Mouse (Mus musculus): Measurements from ENCODE around the gene Smc1b. TPM values are rescaled to one million over a fixed set of nuclear protein-coding genes. Genes with fewer than 3 reads are reported as not detected.

The Smc1b gene
- total and polyA plus RNA-seq, 3 experiments: not detected

GRCm38 (mm10) chr15:85022211-85022610, 109.6 kb downstream of the Smc1b start:
- DNase-seq: no peak

- DNase-seq: no peak
Observed at GRCm38 (mm10) chr15:85016951-85017664, 114.7 kb downstream of the Smc1b start, which contains the start of gene Upk3a. TSS of gene Upk3a (plus strand) at chr15:85017141.

GRCm38 (mm10) chr15:85015771-85016170, 116.0 kb downstream of the Smc1b start:
- no peak for DNase-seq

Other genes starting within 250 kb of the Smc1b start
- under 1 TPM; 0.14 to 0.17 TPM for gene Gm29666, start 211.9 kb downstream of the Smc1b start, total RNA-seq (2021)
- gene Gm29666, start 211.9 kb downstream of the Smc1b start, polyA plus RNA-seq (2012; rRNA removed): 0.10 and 0.15 TPM in 2 replicates
- 10 to 100 TPM; 31.8 to 44.1 TPM for gene Nup50, start 208.6 kb downstream of the Smc1b start, total RNA-seq (2021)
- 6.0 and 6.6 TPM in 2 replicates for gene Nup50, start 208.6 kb downstream of the Smc1b start, polyA plus RNA-seq (2012; rRNA removed)
- gene 5031439G07Rik, start 143.4 kb downstream of the Smc1b start, total RNA-seq (2021): 10 to 100 TPM; 24.1 to 41.5 TPM
- gene 5031439G07Rik, start 143.4 kb downstream of the Smc1b start, polyA plus RNA-seq (2012; rRNA removed): 17.7 and 18.2 TPM in 2 replicates
- gene Upk3a, start 114.8 kb downstream of the Smc1b start, total RNA-seq (2021): not detected
- gene Upk3a, start 114.8 kb downstream of the Smc1b start, polyA plus RNA-seq (2012; rRNA removed): not detected in 2 replicates
- 10 to 100 TPM in 1 of 2 experiments, 1 to 10 TPM in 1; 6.0 to 12.4 TPM for gene Fam118a, start 103.0 kb downstream of the Smc1b start, total RNA-seq (2021)
- 2.4 and 3.0 TPM in 2 replicates for gene Fam118a, start 103.0 kb downstream of the Smc1b start, polyA plus RNA-seq (2012; rRNA removed)
- not detected for gene Ribc2, start 114 bp upstream of the Smc1b start, total RNA-seq (2021)
- not detected in 2 replicates for gene Ribc2, start 114 bp upstream of the Smc1b start, polyA plus RNA-seq (2012; rRNA removed)
- 10 to 100 TPM; 34.0 to 38.5 TPM for gene Fbln1, start 74.0 kb upstream of the Smc1b start, total RNA-seq (2021)
- gene Fbln1, start 74.0 kb upstream of the Smc1b start, polyA plus RNA-seq (2012; rRNA removed): 37.6 and 42.1 TPM in 2 replicates
- 100 to 1,000 TPM; 127 to 130 TPM for gene Atxn10, start 204.3 kb upstream of the Smc1b start, total RNA-seq (2021)
- gene Atxn10, start 204.3 kb upstream of the Smc1b start, polyA plus RNA-seq (2012; rRNA removed): 202 and 215 TPM in 2 replicates